Mouse (Mus musculus) embryonic facial prominence, embryonic 11.5 days (tissue): ENCODE measurements around the gene Fbxl17. TPM values are rescaled to one million over a fixed set of nuclear protein-coding genes. Genes with fewer than 3 reads are reported as not detected.

ENCODE experiments used
- ATAC-seq: fragments of 200-750 bp; cut with Nextera tagmentation; replicated peaks from 2 replicates; pipeline ENCODE4 v1.8.0; 2017; ENCODE audit warnings: low read depth; ENCODE audit not compliant: insufficient number of reproducible peaks, low FRiP score, low TSS enrichment
- DNase-seq: peaks from one replicate; pipeline ENCODE4 v3.0.0-alpha.2; 2015; ENCODE audit warnings: low spot score
- H3K27ac ChIP-seq: fragments of 300-500 bp; sonication (generic); replicated peaks from 2 replicates; pipeline ENCODE4 v1.5.1; 2014; ENCODE audit warnings: mild to moderate bottlenecking, low read depth, low read length, control low read depth
- H3K27me3 ChIP-seq: fragments of 300-500 bp; sonication (generic); 2 replicates; pipeline ENCODE4 v1.6.1; 2014; ENCODE audit warnings: mild to moderate bottlenecking, low read length, moderate library complexity, mixed read lengths; ENCODE audit not compliant: control insufficient read depth, insufficient read depth
- H3K36me3 ChIP-seq: fragments of 300-500 bp; sonication (generic); replicated peaks from 2 replicates; pipeline ENCODE4 v1.6.1; 2014; ENCODE audit warnings: low read depth, mild to moderate bottlenecking, low read length, moderate library complexity, mixed read lengths; ENCODE audit not compliant: control insufficient read depth, insufficient read depth
- H3K4me1 ChIP-seq: fragments of 300-500 bp; sonication (generic); 2 replicates; pipeline ENCODE4 v1.6.1; 2014; ENCODE audit warnings: low read length, mixed read lengths; ENCODE audit not compliant: control insufficient read depth, insufficient read depth
- H3K4me2 ChIP-seq: fragments of 300-500 bp; sonication (generic); 2 replicates; pipeline ENCODE4 v1.6.1; 2014; ENCODE audit warnings: low read depth, mild to moderate bottlenecking, control low read depth, low read length, moderate library complexity
- H3K4me3 ChIP-seq: fragments of 300-500 bp; sonication (generic); 2 replicates; pipeline ENCODE4 v1.5.1; 2014; ENCODE audit warnings: low read depth, low read length, control low read depth
- H3K9ac ChIP-seq: fragments of 300-500 bp; sonication (generic); replicated peaks from 2 replicates; pipeline ENCODE4 v1.6.1; 2014; ENCODE audit warnings: mild to moderate bottlenecking, control low read depth, low read length
- H3K9me3 ChIP-seq: fragments of 300-500 bp; sonication (generic); replicated peaks from 2 replicates; pipeline ENCODE4 v1.6.1; 2016; ENCODE audit warnings: mild to moderate bottlenecking, low read length, inconsistent platforms, mixed read lengths; ENCODE audit not compliant: control insufficient read depth
- WGBS: fragments of 180-500 bp; shearing (Covaris S2); extraction: QIAGEN DNeasy Blood & Tissue Kit; methylation state at CpG from one replicate; pipeline ENCODE4 v1.1.7; 2014; 5-methylcytosine and 5-hydroxymethylcytosine counted together
- polyA plus RNA-seq: library from polyadenylated mRNA; unstranded; fragments of >200 nt; fragmentation: Nextera tagmentation; extraction: Ambion mirVana; gene quantifications from 2 replicates; pipeline ENCODE4 v1.2.1, GENCODE M21; 2014

Fbxl17 gene
- polyA plus RNA-seq, 1 experiment from 2014 or later = 7.7 TPM

DNA sequence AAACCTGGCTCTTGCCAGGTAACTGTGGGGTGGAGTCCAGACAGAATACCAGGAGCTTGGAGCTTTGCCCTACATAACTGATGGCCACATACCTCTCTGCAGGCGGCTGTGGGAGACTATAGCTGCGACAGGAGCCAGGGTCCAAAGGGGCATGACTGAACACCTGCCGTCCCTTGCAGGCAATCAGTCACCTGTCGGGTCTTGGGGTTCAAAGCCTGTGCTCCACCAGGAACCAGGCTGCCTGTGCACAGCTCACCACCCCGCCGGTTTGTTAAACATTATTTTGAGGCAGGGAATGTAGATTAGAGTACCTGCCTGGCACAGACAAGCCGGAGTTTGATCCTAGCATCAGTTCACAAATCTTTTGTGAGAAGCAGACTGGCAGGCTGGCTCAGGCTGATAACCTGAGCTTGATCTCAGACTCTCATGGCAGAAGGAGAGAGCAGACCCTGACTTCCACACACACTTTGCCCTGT is 253.6 kb downstream of the Fbxl17 start:
- WGBS = 82% methylated on average over 7 of the region's 7 CpGs
- Histone ChIP-seq H3K9me3 (no peaks in the 10 kb centered on the region), H3K4me3 (no peak overlapping the region), H3K27ac (no peak overlapping the region), H3K27me3 (no peaks in the 10 kb centered on the region), H3K36me3 (no peaks in the 10 kb centered on the region), H3K4me1 (no peaks in the 10 kb centered on the region), H3K4me2 (no peak overlapping the region), H3K9ac (no peak overlapping the region)
- DNase-seq = no peak
- ATAC-seq = no peak

DNA sequence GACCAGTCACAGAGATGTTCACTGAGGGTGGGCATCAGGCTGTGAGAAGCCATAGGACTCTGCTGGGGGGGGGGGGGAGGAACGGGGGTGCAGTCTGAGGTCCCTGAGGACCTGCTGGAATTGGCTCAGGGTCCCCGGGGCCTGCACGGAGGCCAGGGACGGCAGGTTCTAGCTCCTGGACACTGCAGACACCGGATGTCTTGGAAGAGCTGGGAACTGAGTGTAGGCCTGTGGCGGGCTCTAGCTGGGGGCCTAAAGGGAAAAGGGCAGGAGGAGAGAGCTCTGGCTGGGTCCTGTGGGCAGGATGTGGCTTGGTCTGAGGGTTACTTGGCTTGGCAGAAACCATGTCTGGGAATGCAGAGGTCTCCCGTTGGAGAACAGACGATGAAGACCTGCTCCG is 254.3 kb downstream of the Fbxl17 start:
- Histone ChIP-seq H3K4me2 (no peak overlapping the region), H3K27me3 (no peaks in the 10 kb centered on the region), H3K4me3 (no peak overlapping the region), H3K9ac (no peak overlapping the region), H3K36me3 (no peaks in the 10 kb centered on the region), H3K9me3 (no peaks in the 10 kb centered on the region), H3K4me1 (no peaks in the 10 kb centered on the region), H3K27ac (no peak overlapping the region)
- DNase-seq (no peak), ATAC-seq (no peak)
- 91% methylated on average over 9 of the region's 9 CpGs for WGBS

DNA sequence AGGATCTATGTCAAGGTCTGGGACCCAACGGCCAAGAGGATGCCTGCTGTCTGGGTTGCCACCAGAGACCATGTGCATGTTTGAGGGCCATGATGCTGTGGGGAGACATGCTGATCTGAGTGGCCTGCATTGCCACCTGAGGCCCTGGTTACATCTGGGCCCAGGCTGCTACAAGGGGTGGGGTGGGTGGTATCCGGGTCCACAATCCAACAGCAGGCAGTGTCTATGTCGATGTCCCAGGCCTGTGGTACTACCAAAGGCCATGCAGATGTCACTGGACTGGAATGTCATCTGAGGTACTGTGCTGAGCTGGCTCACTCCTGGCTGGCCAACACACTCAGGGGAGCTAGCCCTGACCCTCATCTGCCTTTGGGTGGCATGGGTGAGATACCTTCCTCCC is 257.1 kb downstream of the Fbxl17 start:
- ATAC-seq (peak; percentile 72; the same call in 1 of the 2 replicates), DNase-seq (no peak)
- H3K4me1 ChIP-seq = no peaks in the 10 kb centered on the region
- no peaks in the 10 kb centered on the region for H3K36me3 ChIP-seq
- H3K9ac ChIP-seq = no peak overlapping the region
- H3K27ac ChIP-seq = no peak overlapping the region
- H3K4me2 ChIP-seq = no peak overlapping the region
- 94% methylated on average over 3 of the region's 3 CpGs for WGBS
- H3K9me3 ChIP-seq = no peaks in the 10 kb centered on the region
- H3K4me3 ChIP-seq = no peak overlapping the region
- H3K27me3 ChIP-seq = no peaks in the 10 kb centered on the region

DNA sequence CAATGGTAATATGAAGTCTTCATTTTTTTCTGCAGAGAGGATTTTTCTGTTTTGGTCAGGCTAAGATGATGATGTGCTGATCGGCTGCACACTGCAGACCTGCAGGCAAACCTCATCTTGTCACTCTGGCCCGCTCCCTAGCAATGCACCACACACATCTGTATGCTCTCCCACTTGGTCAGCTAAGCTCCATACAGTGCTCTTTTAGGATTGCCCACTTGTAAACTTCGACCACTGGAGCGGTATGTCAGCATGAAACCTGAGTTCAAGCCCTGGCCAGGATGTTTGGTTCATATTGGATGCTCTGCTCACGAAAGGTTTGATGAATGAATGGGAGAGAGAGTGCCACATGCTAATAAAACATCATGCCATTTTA is 259.1 kb downstream of the Fbxl17 start:
- H3K27ac ChIP-seq = no peak overlapping the region
- no peak for ATAC-seq
- H3K9me3 ChIP-seq = no peaks in the 10 kb centered on the region
- DNase-seq = no peak
- no peaks in the 10 kb centered on the region for H3K27me3 ChIP-seq
- no peak overlapping the region for H3K4me3 ChIP-seq
- H3K4me2 ChIP-seq = no peak overlapping the region
- no peaks in the 10 kb centered on the region for H3K36me3 ChIP-seq
- WGBS = 85% methylated on average over 5 of the region's 5 CpGs
- no peak overlapping the region for H3K9ac ChIP-seq
- no peaks in the 10 kb centered on the region for H3K4me1 ChIP-seq

DNA sequence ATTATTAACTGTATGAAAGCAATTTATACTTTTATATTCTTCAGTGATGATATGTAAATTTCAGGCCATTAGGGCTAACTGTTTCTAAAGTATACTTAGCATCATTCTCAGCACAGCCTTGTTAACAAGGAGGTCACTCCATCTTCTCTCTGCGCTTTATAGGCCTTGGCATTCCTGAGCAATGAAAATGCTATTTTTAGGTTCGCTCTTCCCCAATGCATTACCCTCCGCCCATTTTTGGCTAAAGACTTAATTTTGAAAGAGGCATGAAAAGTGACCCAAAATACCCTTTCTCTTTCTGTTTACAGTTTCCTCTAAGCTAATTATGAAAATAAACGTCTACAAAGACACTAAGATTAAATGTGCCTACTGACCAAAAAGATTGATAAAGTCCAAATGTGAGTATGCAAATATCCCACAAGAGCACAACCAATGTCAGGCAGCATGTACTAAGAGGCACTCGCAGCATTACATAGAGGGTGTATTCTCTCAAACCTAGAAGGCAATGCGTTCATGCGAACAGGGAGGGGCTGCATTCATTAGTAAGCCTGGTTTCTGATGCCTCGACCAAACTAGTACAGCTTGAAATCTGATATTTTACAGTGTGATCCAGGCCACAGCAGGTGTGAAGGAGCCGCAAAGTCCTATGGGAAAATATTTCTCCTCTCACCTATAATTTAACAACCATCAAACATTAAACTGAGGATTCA is 259.6 kb downstream of the Fbxl17 start:
- no peak overlapping the region for H3K4me3 ChIP-seq
- WGBS = 76% methylated on average over 9 of the region's 9 CpGs
- no peak overlapping the region for H3K9ac ChIP-seq
- no peak for DNase-seq
- ATAC-seq = no peak
- no peaks in the 10 kb centered on the region for H3K36me3 ChIP-seq
- H3K4me1 ChIP-seq = no peaks in the 10 kb centered on the region
- no peak overlapping the region for H3K27ac ChIP-seq
- no peaks in the 10 kb centered on the region for H3K27me3 ChIP-seq
- no peak overlapping the region for H3K4me2 ChIP-seq
- no peaks in the 10 kb centered on the region for H3K9me3 ChIP-seq

DNA sequence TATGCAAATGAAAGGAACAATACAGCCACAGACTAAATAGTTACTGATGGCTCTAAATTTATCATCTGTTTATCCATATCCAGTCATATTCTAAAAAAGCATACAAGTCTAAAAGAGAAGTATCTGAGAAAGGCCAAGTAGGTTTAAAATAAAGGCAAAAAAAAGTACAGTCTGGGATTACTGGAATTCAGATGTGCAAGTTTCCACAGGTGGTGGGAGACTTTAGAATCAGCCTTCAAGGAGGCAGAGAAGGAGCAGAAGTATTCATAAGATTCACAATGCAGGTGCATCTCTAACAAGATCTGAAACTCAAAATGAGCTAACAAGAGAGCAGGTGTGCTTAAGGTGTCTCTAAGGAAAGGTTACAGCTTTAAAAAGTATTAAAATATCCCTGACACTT is 263.0 kb downstream of the Fbxl17 start:
- H3K9ac ChIP-seq = no peak overlapping the region
- no peaks in the 10 kb centered on the region for H3K36me3 ChIP-seq
- no peak overlapping the region for H3K4me3 ChIP-seq
- H3K4me1 ChIP-seq = no peaks in the 10 kb centered on the region
- ATAC-seq (no peak), DNase-seq (no peak)
- H3K27ac ChIP-seq = no peak overlapping the region
- H3K9me3 ChIP-seq = no peaks in the 10 kb centered on the region
- H3K27me3 ChIP-seq = no peaks in the 10 kb centered on the region
- H3K4me2 ChIP-seq = no peak overlapping the region

DNA sequence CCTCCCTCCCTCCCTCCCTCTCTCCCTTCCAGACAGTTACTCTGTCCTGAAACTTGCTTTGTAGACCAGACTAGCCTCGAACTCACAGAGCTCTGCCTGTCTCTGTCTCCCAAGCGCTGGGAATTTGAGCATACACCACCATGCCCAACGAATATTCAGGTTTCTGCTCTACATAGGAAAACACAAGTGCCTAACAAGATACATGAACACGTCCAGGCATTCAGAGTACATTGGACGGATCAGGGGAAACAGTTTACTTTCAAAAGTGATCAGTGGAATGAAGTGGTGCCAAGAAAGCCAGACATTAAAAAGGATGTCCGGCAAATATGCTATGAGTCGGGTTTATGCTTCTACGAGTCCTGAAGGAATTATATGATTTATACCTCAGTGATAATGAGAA is 263.6 kb downstream of the Fbxl17 start:
- DNase-seq = no peak
- Histone ChIP-seq H3K9ac (no peak overlapping the region), H3K4me2 (no peak overlapping the region), H3K4me1 (no peaks in the 10 kb centered on the region), H3K27me3 (no peaks in the 10 kb centered on the region), H3K36me3 (no peaks in the 10 kb centered on the region), H3K4me3 (no peak overlapping the region), H3K9me3 (no peaks in the 10 kb centered on the region), H3K27ac (no peak overlapping the region)
- ATAC-seq = no peak
- 85% methylated on average over 8 of the region's 8 CpGs for WGBS

DNA sequence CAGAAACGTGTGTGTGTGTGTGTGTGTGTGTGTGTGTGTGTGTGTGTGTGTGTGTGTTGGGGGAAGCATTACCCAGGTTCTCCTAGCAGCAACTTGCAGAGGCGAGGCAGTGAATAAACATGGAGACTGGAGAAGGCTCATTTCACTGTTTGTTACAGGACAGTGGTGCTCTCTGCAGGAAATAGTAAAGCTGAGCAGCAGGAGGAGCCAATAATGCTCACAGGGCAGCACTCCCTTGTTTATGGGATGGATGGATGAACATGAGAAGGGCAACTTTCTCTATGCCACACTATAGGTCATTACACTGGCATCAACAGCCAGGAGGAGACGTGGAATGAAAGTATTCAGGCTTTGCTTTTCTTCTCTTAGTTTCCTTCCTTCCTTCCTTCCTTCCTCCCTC is 264.0 kb downstream of the Fbxl17 start:
- H3K36me3 ChIP-seq = no peaks in the 10 kb centered on the region
- H3K4me1 ChIP-seq = no peaks in the 10 kb centered on the region
- no peak overlapping the region for H3K27ac ChIP-seq
- H3K4me2 ChIP-seq = no peak overlapping the region
- no peak overlapping the region for H3K4me3 ChIP-seq
- 51% methylated on average over 3 of the region's 3 CpGs for WGBS
- ATAC-seq (no peak), DNase-seq (no peak)
- no peaks in the 10 kb centered on the region for H3K9me3 ChIP-seq
- no peak overlapping the region for H3K9ac ChIP-seq
- H3K27me3 ChIP-seq = no peaks in the 10 kb centered on the region
